Mouse (Mus musculus) midbrain, embryonic 16.5 days (tissue): Measurements from ENCODE around the gene Osbp2. TPM values are rescaled to one million over a fixed set of nuclear protein-coding genes. Genes with fewer than 3 reads are reported as not detected.

ENCODE experiments used
- ATAC-seq: fragments of 200-750 bp; cut with Nextera tagmentation; 2 replicates; pipeline ENCODE4 v1.8.0; 2017; ENCODE audit warnings: moderate TSS enrichment
- H3K27ac ChIP-seq: fragments of 300-500 bp; sonication (generic); 2 replicates; pipeline ENCODE4 v1.5.1; 2014; ENCODE audit warnings: mild to moderate bottlenecking, low read length, mixed read lengths
- H3K27me3 ChIP-seq: fragments of 300-500 bp; sonication (generic); 2 replicates; pipeline ENCODE4 v1.6.1; 2014; ENCODE audit warnings: low read depth, low read length, mixed read lengths; ENCODE audit not compliant: control insufficient read depth, insufficient read depth
- H3K36me3 ChIP-seq: fragments of 300-500 bp; sonication (generic); 2 replicates; pipeline ENCODE4 v1.6.1; 2014; ENCODE audit warnings: mild to moderate bottlenecking, low read length, moderate library complexity, mixed read lengths; ENCODE audit not compliant: control insufficient read depth, insufficient read depth
- H3K4me1 ChIP-seq: fragments of 300-500 bp; sonication (generic); 2 replicates; pipeline ENCODE4 v1.6.1; 2014; ENCODE audit warnings: mild to moderate bottlenecking, low read length, mixed read lengths; ENCODE audit not compliant: control insufficient read depth, insufficient read depth
- H3K4me2 ChIP-seq: fragments of 300-500 bp; sonication (generic); 2 replicates; pipeline ENCODE4 v1.6.1; 2014; ENCODE audit warnings: mild to moderate bottlenecking, low read length, mixed read lengths
- H3K4me3 ChIP-seq: fragments of 300-500 bp; sonication (generic); 2 replicates; pipeline ENCODE4 v1.5.1; 2014; ENCODE audit warnings: low read depth, mild to moderate bottlenecking, low read length, moderate library complexity, mixed read lengths
- H3K9ac ChIP-seq: fragments of 300-500 bp; sonication (generic); 2 replicates; pipeline ENCODE4 v1.6.1; 2014; ENCODE audit warnings: low read depth, low read length, mixed read lengths
- H3K9me3 ChIP-seq: fragments of 300-500 bp; sonication (generic); replicated peaks from 2 replicates; pipeline ENCODE4 v1.6.1; 2014; ENCODE audit warnings: mild to moderate bottlenecking, low read length, mixed read lengths; ENCODE audit not compliant: control insufficient read depth, poor library complexity, severe bottlenecking
- WGBS: fragments of 180-500 bp; shearing (Covaris S2); extraction: QIAGEN DNeasy Blood & Tissue Kit; methylation state at CpG from one replicate; pipeline ENCODE4 v1.1.7; 2014; 5-methylcytosine and 5-hydroxymethylcytosine counted together
- polyA plus RNA-seq: library from polyadenylated mRNA; unstranded; fragments of >200 nt; fragmentation: Nextera tagmentation; extraction: Ambion mirVana; gene quantifications from 2 replicates; pipeline ENCODE4 v1.2.1, GENCODE M21; 2015

Osbp2 gene
- polyA plus RNA-seq, 1 experiment from 2014 or later = 40.9 TPM

DNA sequence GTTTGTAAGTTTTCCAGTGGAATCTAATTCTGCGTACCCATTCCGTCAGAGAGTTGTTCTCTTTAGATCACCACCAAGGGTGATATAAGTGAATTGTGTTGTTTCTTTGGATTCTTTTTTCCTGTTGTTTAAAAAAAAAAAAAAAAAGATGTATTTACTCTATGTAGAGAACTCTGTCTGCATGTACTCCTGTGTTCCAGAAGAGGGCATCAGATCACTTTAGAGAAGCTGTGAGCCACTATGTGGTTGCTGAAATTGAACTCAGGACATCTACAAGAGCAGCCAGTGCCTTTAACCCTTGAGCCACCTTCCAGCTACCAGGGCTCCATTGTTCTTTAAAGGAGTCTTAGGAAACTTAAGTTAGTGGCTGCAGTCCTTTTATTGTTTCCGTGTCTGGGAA, 166.3 kb downstream of the Osbp2 start:
- ATAC-seq = no peak

DNA sequence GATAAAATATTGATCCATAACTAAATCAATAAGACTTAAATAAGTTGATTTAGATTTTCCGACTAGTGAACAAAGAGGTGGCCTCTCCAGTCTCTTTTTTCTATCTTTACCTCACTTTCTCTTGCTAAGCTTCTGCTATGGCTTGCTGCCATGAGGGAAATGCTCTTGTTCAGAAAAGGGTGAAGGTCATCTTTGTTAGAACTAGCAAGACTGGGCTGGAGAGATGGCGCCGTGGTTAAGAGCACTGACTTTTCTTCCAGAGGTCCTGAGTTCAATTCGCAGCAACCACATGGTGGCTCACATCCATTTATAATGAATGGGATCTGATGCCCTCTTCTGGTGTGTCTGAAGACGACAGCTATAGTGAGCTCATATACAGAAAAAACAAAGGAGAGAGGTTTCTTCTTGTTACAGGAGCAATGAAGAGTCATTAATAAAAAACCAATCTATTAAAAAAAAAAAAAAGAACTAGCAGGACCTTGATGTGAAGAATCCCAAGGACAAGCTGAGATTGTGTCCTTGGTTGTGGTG, 167.6 kb downstream of the Osbp2 start:
- H3K36me3 ChIP-seq = peaks cover 7% of the 10 kb centered on the region
- WGBS = 79% methylated on average over 5 of the region's 5 CpGs
- no peak overlapping the region for H3K4me3 ChIP-seq
- no peaks in the 10 kb centered on the region for H3K4me1 ChIP-seq
- no peak overlapping the region for H3K4me2 ChIP-seq
- no peaks in the 10 kb centered on the region for H3K27me3 ChIP-seq
- H3K9ac ChIP-seq = no peak overlapping the region
- H3K9me3 ChIP-seq = no peaks in the 10 kb centered on the region
- ATAC-seq = no peak
- H3K27ac ChIP-seq = no peak overlapping the region

More for the DNA sequence above, 166.3 kb downstream of the Osbp2 start:
- Histone ChIP-seq H3K27me3 (no peaks in the 10 kb centered on the region), H3K9ac (no peak overlapping the region), H3K4me1 (no peaks in the 10 kb centered on the region), H3K4me3 (no peak overlapping the region), H3K27ac (no peak overlapping the region), H3K4me2 (no peak overlapping the region), H3K9me3 (no peaks in the 10 kb centered on the region), H3K36me3 (peaks cover 3% of the 10 kb centered on the region; the same call in 1 of the 2 replicates)
- 83% methylated on average over 3 of the region's 3 CpGs for WGBS

DNA sequence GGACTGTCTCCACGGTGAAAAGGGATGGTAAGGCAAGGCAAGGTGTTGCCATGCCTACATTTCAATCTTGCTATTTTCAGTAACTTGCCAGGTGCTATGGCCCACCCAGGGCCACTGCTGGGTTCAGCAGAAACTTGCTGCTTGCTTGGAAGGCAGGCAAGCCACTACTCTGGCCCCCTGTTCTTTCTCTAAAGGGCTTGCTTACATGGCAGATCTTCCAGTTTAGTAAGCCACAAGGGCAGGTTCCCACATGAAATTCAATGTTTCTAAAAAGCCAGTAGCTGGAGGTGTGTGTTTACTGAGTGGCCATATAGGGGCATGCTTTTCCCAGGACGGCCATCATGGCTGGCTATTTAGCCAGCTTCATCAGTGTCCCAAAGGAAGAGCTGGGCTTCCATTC, 172.0 kb downstream of the Osbp2 start:
- no peak overlapping the region for H3K27ac ChIP-seq
- no peak overlapping the region for H3K9ac ChIP-seq
- ATAC-seq = no peak
- H3K4me2 ChIP-seq = no peak overlapping the region
- H3K9me3 ChIP-seq = no peaks in the 10 kb centered on the region
- no peaks in the 10 kb centered on the region for H3K4me1 ChIP-seq
- H3K4me3 ChIP-seq = no peak overlapping the region
- no peaks in the 10 kb centered on the region for H3K27me3 ChIP-seq
- 78% methylated on average over 2 of the region's 2 CpGs for WGBS
- peaks cover 25% of the 10 kb centered on the region for H3K36me3 ChIP-seq

DNA sequence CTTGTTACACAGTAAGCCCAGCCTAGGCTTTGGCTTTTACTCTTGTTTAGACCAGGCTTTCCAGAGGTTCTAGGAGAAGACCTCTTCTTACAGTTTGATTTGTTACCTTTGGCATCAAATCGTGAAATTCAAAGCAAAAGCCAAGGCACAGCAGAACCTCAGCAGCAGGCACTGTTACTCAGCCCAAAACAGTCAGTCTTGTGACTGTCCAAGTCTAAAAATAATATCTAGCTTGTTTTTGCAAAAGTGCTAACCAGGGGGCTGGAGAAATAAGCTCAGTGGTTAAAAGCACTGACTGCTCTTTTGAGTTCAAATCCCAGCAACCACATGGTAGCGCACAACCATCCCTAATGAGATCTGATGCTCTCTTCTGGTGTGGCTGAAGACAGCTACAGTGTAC, 176.8 kb downstream of the Osbp2 start:
- Histone ChIP-seq H3K9ac (no peak overlapping the region), H3K4me2 (no peak overlapping the region), H3K9me3 (no peaks in the 10 kb centered on the region), H3K27ac (no peak overlapping the region), H3K36me3 (peaks cover 48% of the 10 kb centered on the region), H3K4me3 (no peak overlapping the region), H3K4me1 (no peaks in the 10 kb centered on the region), H3K27me3 (no peaks in the 10 kb centered on the region)
- ATAC-seq = no peak
- WGBS = 94% methylated on average over 2 of the region's 2 CpGs

DNA sequence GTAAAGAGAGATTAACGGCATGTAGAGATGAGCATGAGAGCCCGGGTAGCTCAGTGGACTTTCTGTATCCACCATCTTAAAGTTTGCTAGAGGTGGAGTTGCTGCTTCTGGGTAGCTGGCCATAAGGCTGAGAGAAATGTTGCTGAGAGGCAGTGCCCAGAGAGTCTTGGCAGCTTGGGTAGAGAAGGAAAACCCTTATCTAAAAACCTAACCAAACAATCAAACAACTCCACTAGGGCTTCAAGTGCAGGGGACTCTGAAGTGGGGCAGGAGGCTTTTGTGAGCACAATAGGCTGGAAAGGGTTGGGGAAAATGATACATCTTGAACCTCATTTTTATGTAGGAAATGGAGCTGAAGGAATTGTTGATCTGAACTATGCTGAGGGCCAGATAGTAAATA, 177.4 kb downstream of the Osbp2 start:
- Histone ChIP-seq H3K27ac (no peak overlapping the region), H3K4me2 (no peak overlapping the region), H3K36me3 (peaks cover 47% of the 10 kb centered on the region), H3K4me3 (no peak overlapping the region), H3K9me3 (no peaks in the 10 kb centered on the region), H3K27me3 (no peaks in the 10 kb centered on the region), H3K9ac (no peak overlapping the region), H3K4me1 (no peaks in the 10 kb centered on the region)
- ATAC-seq = no peak
- 91% methylated on average over 2 of the region's 2 CpGs for WGBS

DNA sequence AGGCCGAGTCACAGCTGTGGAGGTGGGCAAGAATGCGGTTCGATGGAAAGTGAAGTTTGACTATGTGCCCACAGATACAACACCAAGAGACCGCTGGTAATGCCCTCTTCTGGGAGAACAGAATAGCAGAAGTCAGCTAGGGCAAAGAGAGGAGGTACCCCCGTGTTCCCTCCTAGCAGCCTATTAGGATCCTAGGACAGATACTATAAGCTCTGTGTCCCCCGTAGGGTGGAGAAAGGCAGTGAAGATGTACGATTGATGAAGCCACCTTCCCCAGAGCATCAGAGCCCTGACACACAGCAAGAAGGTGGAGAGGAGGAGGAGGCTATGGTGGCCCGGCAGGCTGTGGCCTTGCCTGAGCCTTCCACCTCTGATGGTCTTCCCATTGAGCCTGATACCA, 178.3 kb downstream of the Osbp2 start:
- Histone ChIP-seq H3K36me3 (peaks cover 49% of the 10 kb centered on the region), H3K9ac (no peak overlapping the region), H3K27me3 (no peaks in the 10 kb centered on the region), H3K4me3 (no peak overlapping the region), H3K4me1 (no peaks in the 10 kb centered on the region), H3K27ac (no peak overlapping the region), H3K9me3 (no peaks in the 10 kb centered on the region), H3K4me2 (no peak overlapping the region)
- 95% methylated on average over 8 of the region's 8 CpGs for WGBS
- ATAC-seq = no peak

DNA sequence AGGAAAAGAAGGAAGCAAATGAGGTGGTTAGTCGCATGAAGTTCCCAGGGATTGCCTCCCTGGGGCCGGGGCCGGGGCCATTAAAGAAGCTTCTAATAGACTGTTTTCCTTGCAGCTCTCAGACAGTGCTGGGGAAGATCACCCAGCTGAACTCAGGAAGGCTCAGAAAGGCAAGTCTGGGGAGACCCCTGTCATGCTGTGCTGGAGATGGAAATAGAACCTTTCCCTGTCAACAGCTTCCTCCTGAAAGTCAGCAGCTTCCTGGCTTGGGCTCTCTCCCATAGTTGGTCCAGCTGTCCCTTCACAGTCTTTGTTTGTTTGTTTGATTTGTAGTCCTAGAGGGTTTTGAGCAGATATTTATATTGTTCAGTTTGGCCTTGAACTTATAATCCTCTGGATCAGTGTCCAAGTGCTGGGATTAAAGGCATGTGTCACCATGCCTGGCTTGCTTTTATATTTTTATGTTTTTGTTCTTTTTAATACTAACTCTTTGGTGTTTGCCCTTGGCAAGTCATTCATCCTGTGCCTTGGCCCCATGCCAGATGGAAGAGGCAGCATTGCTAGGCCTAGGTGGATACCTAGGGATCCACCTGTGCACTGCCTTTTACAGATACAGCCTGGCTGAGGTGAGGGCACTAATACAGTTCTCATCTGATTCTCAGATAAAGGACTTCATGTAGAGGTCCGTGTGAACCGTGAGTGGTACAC, 178.8 kb downstream of the Osbp2 start:
- Histone ChIP-seq H3K4me2 (no peak overlapping the region), H3K9ac (no peak overlapping the region), H3K27ac (no peak overlapping the region), H3K9me3 (no peaks in the 10 kb centered on the region), H3K4me3 (no peak overlapping the region), H3K4me1 (no peaks in the 10 kb centered on the region), H3K36me3 (peaks cover 51% of the 10 kb centered on the region), H3K27me3 (no peaks in the 10 kb centered on the region)
- no peak for ATAC-seq
- 92% methylated on average over 5 of the region's 5 CpGs for WGBS

DNA sequence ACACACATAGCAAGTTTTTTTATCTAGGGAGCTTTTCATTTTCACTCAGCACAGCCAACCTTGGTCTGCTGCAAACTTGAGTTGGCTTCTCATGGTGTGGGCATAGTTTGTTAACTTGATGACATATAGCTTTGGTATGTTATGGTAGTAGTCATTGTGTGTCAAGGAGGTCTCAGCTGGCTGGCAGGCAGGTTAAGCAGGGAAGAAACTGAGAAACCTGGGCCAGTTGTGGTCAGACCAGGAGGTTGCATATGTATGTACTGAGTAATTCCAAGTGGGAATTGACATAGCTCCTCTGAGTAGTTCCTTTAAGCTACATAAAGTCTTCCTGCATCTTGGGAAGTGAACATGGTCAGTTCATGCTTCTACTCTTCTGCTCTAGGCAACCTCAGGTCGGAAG, 179.5 kb downstream of the Osbp2 start:
- no peak overlapping the region for H3K4me3 ChIP-seq
- no peak overlapping the region for H3K4me2 ChIP-seq
- no peak for ATAC-seq
- peaks cover 49% of the 10 kb centered on the region for H3K36me3 ChIP-seq
- no peak overlapping the region for H3K9ac ChIP-seq
- no peaks in the 10 kb centered on the region for H3K4me1 ChIP-seq
- no peaks in the 10 kb centered on the region for H3K27me3 ChIP-seq
- H3K27ac ChIP-seq = no peak overlapping the region
- 100% methylated on average over 1 of the region's 1 CpGs for WGBS
- H3K9me3 ChIP-seq = no peaks in the 10 kb centered on the region

DNA sequence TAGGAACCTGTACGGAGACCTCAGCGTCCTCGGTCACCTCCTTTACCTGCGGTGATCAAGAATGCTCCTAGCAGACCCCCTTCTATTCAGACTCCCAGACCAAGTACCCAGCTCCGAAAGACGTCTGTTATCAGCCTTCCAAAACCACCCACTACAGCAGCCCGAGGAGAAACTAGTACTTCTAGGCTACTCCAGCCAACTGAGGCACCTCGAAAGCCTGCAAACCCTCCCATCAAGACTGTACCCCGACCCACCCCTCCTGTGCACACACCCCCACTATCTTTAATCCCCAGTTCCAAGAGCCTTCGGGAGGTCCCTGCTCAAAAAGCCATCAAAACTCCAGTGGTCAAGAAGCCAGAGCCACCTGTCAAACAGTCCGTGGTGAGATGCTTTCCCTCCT, 180.0 kb downstream of the Osbp2 start:
- WGBS = 96% methylated on average over 11 of the region's 11 CpGs
- ATAC-seq = no peak
- no peak overlapping the region for H3K4me2 ChIP-seq
- H3K4me3 ChIP-seq = no peak overlapping the region
- no peaks in the 10 kb centered on the region for H3K27me3 ChIP-seq
- H3K27ac ChIP-seq = no peak overlapping the region
- peaks cover 49% of the 10 kb centered on the region for H3K36me3 ChIP-seq
- no peaks in the 10 kb centered on the region for H3K4me1 ChIP-seq
- H3K9ac ChIP-seq = no peak overlapping the region
- no peaks in the 10 kb centered on the region for H3K9me3 ChIP-seq
